Mouse (Mus musculus) lung, adult 2 months (tissue): ENCODE measurements around the gene Inpp5k. TPM values are rescaled to one million over a fixed set of nuclear protein-coding genes. Genes with fewer than 3 reads are reported as not detected.
"Not testable (repeated sequence)": the region's sequence is repeated elsewhere in the genome, so short reads cannot be mapped to it uniquely, and the experiment has no call there.

ENCODE experiments used
- DNase-seq: peaks from one replicate; pipeline ENCODE4 v3.0.0; 2022
- H3K4me1 ChIP-seq: fragments of 200-500 bp; 2 replicates; pipeline ENCODE4 v1.6.1; 2011; ENCODE audit warnings: low read length; ENCODE audit not compliant: control insufficient read depth, insufficient read depth
- H3K4me3 ChIP-seq: fragments of 200-500 bp; replicated peaks from 2 replicates; pipeline ENCODE3; 2011; ENCODE audit warnings: low read depth, mild to moderate bottlenecking, control low read depth, low read length; ENCODE audit errors: extremely low read depth
- CTCF ChIP-seq: fragments of 200-500 bp; IDR thresholded peaks from 2 replicates; pipeline ENCODE4 v1.5.1; 2011; ENCODE audit warnings: mild to moderate bottlenecking, low read length, control low read depth; ENCODE audit not compliant: insufficient read depth
- POLR2A ChIP-seq: fragments of 200-500 bp; IDR thresholded peaks from 2 replicates; pipeline ENCODE4 v1.6.1; 2011; ENCODE audit warnings: low read depth, mild to moderate bottlenecking, control low read depth, low read length, borderline replicate concordance; ENCODE audit errors: extremely low read depth
- WGBS: fragments of 180-500 bp; shearing (Covaris S2); methylation state at CpG from one replicate; pipeline ENCODE4 v1.1.7; 2018; 5-methylcytosine and 5-hydroxymethylcytosine counted together
- polyA plus RNA-seq: library from polyadenylated mRNA; depleted of rRNA; stranded (reverse); fragments of >200 nt; gene quantifications from 2 replicates; pipeline ENCODE4 v1.2.3, GENCODE M21; 2012

Gene Inpp5k
- polyA plus RNA-seq, 1 experiment, result 130 TPM

DNA sequence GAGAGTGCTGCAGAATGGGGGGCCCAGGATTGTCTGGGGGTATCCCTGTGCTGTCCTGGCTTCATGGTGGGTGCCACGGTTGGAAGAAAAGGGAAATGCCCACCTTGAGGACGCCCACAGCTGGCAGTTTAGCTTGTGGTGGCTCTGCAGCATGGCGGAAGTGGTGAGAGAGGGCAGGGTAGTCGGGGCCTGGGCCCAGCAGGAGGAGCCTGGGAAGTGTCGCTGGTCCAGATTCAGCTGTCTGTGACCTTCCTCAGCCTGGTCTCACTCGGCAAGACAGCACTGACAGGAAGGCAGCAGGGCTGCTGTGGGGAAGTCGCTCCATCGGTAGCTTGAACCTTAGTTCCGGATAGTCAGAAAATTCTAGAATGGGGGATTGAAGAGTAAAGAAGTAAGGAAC, 36.4 kb upstream of the Inpp5k start:
- Histone ChIP-seq H3K4me1 (peaks cover 19% of the 10 kb centered on the region), H3K4me3 (no peak overlapping the region)
- WGBS, result 61% methylated on average over 9 of the region's 9 CpGs
- TF ChIP-seq POLR2A (no peak), CTCF (no peak)
- no peak for DNase-seq

DNA sequence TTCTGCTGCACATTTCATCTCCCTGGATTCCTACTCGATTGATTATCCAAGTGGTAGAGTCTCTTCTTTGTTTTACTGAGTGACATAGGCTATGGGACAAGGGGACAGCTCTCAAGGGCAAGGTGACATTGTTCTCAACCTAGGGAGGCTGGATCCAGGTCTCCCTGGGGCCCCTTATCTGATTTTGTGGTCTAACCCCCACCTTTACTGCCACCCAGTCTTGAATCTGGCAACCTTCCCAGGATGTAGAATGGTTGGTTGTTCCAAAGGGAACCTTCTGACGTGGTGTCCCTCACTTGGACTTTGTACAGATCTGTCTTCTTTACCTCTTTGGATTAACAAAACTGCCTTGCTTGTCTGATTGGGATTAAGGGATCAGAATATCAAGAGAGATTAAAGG, 35.4 kb upstream of the Inpp5k start:
- peaks cover 16% of the 10 kb centered on the region for H3K4me1 ChIP-seq
- TF ChIP-seq CTCF, result no peak
- no peak for TF ChIP-seq POLR2A
- WGBS, result 46% methylated on average over 2 of the region's 2 CpGs
- no peak for DNase-seq
- H3K4me3 ChIP-seq, result no peak overlapping the region

DNA sequence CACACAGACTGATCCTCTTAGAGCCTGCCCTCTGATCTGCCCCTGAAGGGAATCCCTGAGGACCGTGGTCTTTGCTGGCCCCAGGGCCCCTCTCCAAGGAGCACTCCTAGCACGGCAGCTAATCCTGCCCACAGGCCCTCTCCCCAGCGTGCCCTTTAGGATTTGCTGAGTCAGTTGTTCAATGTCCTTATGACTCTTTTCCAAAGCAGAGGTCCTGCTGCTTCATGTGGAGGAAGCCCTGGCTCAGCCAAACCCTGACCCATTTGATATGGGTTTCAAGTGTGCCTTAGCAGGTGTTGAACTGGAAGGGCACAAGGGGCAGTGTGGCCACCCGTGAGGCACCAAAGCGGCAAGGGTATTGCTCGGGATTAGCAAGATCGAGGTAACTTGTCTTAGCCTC, 35.0 kb upstream of the Inpp5k start:
- 79% methylated on average over 7 of the region's 7 CpGs for WGBS
- no peak for TF ChIP-seq CTCF
- no peak for TF ChIP-seq POLR2A
- DNase-seq, result no peak
- H3K4me3 ChIP-seq, result no peak overlapping the region
- H3K4me1 ChIP-seq, result peaks cover 16% of the 10 kb centered on the region

DNA sequence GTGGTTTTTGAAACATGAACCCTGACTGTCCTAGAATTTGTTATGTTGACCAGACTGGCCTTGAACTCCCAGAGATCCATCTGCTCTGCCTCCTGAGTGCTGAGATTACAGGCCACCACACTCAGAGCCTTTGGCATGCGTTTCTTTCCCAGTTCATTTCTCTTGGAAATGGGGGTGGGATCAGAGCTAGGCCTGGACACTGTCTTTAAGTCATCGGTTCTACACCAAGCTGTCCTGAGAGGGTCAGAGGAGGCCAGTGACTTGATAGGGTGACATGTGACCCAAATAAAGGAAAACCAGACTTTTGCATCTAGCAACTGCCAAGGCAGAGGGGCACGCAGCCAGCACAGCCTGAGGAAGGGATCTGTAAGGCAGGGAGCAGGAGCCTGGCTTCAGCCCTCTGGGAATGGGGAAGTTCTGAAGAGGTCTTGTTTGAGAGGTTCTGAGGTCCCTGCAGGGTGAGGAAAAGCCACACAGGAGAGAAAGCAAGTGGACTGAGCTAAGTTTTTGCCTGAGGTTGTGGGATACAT, 34.0 kb upstream of the Inpp5k start:
- Histone ChIP-seq H3K4me1 (peaks cover 11% of the 10 kb centered on the region), H3K4me3 (no peak overlapping the region)
- WGBS, result 40% methylated on average over 3 of the region's 3 CpGs
- no peak for TF ChIP-seq POLR2A
- no peak for TF ChIP-seq CTCF
- no peak for DNase-seq

DNA sequence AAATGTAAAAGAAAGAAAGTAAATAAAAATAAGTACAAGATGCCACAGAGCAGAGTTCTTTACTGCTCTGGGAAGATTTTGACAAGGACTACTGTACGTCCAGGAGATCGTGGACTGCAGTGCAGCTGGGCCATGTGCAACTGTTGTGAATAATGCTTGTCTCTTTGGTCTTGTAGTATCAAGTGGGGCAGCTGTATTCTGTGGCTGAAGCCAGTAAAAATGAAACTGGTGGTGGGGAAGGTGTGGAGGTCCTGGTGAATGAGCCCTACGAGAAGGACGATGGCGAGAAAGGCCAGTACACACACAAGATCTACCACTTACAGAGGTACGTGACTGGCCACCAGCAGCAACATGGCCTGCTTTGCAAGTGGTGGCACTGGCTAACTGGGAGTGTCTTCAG, 32.8 kb upstream of the Inpp5k start:
- 71% methylated on average over 6 of the region's 6 CpGs for whole genome bisulfite sequencing
- DNase-seq, result no peak
- H3K4me1 ChIP-seq, result peaks cover 9% of the 10 kb centered on the region; the same call in 1 of the 2 replicates
- no peak overlapping the region for H3K4me3 ChIP-seq
- no peak for TF ChIP-seq CTCF
- no peak for TF ChIP-seq POLR2A

DNA sequence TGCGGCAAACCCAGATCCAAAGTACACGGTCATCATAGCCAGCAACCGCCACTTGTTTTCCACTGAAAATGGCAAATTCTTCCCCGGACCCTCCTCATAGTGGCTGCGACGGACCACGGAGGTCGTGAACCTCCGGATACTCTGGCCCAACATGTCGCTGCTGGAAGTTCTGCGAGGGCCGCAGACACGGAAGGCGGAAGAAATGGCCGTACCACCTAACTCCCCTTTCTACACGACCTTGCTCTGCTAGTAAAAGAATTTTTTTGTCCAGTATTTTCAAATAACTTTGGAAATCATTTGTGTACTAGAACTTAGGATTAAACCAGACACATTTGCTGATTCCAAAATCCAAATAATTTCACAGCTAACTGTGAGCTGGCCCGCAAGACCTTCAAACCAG, 31.0 kb upstream of the Inpp5k start:
- H3K4me1 ChIP-seq, H3K4me3 ChIP-seq, DNase-seq: not testable (repeated sequence)
- WGBS, result 94% methylated on average over 17 of the region's 17 CpGs

DNA sequence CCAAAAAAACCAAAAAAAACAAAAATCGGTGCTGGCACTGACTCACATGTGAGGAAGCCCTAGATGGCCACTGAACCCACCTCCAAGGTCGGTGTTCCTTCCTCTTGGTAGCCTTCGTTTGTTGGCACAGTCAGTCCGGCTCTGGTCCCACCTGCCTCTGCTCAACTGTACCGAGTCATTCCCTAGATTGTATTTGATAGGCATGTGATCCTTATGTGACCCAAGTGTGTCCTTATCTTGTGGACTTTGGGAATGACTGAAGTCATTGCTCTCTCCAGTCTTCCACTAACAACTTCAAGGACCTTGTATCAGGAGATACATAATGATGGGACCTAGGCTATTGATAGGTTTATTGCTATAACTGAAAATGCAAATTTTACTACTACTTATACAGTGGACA, 26.0 kb upstream of the Inpp5k start:
- 58% methylated on average over 5 of the region's 5 CpGs for WGBS
- H3K4me1 ChIP-seq, result no peaks in the 10 kb centered on the region
- TF ChIP-seq POLR2A (no peak), CTCF (no peak)
- no peak overlapping the region for H3K4me3 ChIP-seq
- DNase-seq, result no peak

DNA sequence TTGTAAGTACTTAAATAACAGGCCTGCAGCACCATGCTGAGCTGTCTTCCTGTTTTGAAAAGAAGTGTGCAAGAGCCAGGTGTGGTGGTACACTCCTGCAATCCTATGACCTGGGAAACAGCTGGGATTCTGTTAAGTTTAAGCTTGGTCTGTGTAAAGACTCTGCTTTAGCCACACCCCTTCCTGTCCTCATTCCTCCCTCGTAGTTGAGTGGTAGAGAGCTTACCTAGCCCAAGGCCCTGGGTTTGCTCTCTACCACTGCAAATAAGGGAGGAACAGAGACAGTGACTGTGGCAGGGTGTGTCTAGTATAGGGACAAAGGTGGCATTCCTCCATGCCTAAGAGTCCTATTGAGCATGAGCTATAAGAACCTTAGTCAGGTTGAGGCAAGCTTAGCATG, 25.5 kb upstream of the Inpp5k start:
- no peaks in the 10 kb centered on the region for H3K4me1 ChIP-seq

DNA sequence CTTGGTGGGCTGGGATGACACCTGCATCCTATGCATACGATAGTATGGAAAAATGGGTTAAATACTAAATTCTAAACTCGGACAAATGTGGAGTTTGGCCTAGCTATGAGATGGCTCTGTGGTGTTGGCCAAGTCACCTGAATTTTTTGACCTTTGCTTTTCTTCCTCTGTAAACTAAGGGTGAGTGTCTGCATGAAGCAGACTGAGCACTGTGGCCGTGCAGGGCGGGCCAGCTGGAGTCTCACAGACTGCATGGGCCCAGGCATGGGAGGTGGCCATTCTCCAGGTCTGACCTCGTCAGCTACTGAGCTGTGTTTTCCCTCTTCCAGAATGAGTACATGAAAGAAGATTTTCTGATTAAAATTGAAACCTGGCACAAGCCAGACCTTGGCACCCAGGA, 22.0 kb upstream of the Inpp5k start:
- TF ChIP-seq CTCF, result no peak
- no peak for TF ChIP-seq POLR2A
- no peak overlapping the region for H3K4me3 ChIP-seq
- no peaks in the 10 kb centered on the region for H3K4me1 ChIP-seq
- DNase-seq, result no peak
- WGBS, result 85% methylated on average over 5 of the region's 5 CpGs

More for the DNA sequence above, 25.5 kb upstream of the Inpp5k start:
- no peak for DNase-seq
- TF ChIP-seq POLR2A (no peak), CTCF (no peak)
- WGBS, result 16% methylated on average over 1 of the region's 1 CpGs
- no peak overlapping the region for H3K4me3 ChIP-seq

DNA sequence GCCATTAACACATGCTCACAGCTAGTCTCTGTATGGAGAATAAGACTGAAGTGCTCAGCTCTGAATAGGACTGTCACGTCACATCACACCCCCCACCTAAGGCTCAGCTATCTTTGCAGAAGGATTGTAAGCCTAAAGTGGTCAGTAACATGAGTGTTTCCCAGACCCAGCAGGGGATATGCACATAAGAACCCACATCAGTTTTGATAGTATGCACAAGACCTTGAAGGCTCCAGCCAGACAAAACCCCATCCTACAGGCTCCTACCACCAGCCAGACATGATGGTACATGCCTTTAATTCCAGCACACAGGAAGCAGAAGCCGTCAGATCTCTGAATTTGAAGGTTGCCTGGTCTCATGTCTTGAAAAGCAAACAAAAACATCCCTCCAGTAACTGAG, 20.8 kb upstream of the Inpp5k start:
- 76% methylated on average over 2 of the region's 2 CpGs for WGBS
- no peak overlapping the region for H3K4me3 ChIP-seq
- DNase-seq, result no peak
- no peaks in the 10 kb centered on the region for H3K4me1 ChIP-seq
- TF ChIP-seq CTCF (no peak), POLR2A (no peak)

DNA sequence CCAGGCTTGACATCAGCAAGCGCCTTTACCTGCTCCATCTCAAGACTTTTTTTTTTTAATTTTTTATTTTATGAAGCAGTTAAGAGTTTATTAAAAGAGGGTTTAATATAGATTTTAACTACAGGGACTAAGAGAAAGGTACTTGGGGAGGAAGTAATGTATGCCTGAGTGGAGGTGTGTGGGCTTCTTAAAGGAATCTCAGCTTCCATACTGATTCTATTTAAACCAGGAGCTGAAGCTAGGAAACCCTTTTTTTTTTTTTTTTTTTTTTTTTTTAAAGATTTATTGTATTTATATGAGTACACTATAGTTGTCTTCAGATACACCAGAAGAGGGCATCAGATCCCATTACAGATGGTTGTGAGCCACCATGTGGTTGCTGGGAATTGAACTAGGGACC, 16.0 kb upstream of the Inpp5k start:
- no peak for DNase-seq
- H3K4me1 ChIP-seq, result peaks cover 3% of the 10 kb centered on the region
- TF ChIP-seq POLR2A (no peak), CTCF (no peak)
- no peak overlapping the region for H3K4me3 ChIP-seq
- WGBS, result 95% methylated on average over 1 of the region's 1 CpGs
